In the genomic region with DNA sequence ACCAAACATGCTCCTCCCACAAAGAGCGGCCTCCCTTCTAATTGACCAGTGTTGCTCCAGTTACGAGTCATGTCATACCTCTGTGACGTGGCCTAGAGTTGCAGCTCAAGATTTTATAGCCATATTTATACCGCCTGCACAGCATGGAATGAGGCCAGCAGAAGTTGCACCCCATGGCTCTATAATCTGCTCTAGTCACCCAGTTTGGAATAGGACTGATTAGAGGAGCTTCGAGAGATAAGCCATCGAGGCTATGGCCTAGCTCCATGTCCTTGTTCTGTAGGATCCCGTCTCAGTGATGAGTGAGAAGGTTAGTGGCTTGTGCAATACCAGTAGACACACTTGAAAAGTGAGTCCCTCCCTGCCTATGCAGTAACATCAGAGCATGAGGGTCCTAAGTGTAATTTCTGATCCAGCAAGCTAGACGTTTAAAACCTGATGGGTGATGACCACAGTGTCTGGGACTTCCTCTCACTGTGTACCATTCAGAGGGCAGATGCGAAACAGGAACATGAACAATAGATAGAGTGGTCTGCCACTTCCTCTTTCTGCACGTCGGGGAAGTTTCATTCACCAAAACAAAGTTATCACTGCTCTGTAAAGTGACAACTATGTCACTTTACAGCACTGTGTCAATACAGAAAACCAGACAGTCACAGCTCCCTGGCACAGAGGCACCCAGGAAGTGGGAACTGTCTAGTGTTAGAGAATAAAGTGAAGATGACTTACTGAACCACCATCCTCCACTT, we compare ENCODE assay signal across 12 mouse cellular contexts. TPM values are rescaled to one million over a fixed set of nuclear protein-coding genes. Genes with fewer than 3 reads are reported as not detected.
DNase-seq lines count a peak whose midpoint lies in the region; ATAC-seq and TF ChIP-seq lines count a peak whose summit lies in the region.
"Had no signal": no experiment of that assay in that cellular context is flagged by ENCODE, and none has a peak within 500 bp of the region (broad histone marks: within the 10 kb centered on the region; RNA-seq: fewer than 3 reads in every experiment).

No protein-coding gene starts in this region.

- no peak for TF ChIP-seq RAD21 in MEL (IDR thresholded peaks at IDR 0.05; ENCODE audit: low read depth, low read length)

- H3K9ac ChIP-seq in MEL (ENCODE audit: control insufficient read depth, low read depth, low read length, poor library complexity, severe bottlenecking): no peak overlapping the region
- H3K9ac ChIP-seq in liver, embryonic 15.5 days: no peak overlapping the region
- H3K9ac ChIP-seq in forebrain, embryonic 13.5 days: no peak overlapping the region
- H3K9ac ChIP-seq: embryonic facial prominence, embryonic 13.5 days had no signal

- no peaks in the 10 kb centered on the region for H3K27me3 ChIP-seq in MEL (ENCODE audit: control insufficient read depth in 1 of 2, insufficient read depth in 2 of 2, low read length in 2 of 2)
- no peaks in the 10 kb centered on the region for H3K27me3 ChIP-seq in liver, embryonic 15.5 days
- no peaks in the 10 kb centered on the region for H3K27me3 ChIP-seq in forebrain, embryonic 13.5 days
- H3K27me3 ChIP-seq: embryonic facial prominence, embryonic 13.5 days had no signal

- TF ChIP-seq POLR2A in MEL (IDR thresholded peaks at IDR 0.05; ENCODE audit: control insufficient read depth in 1 of 2, insufficient read depth in 1 of 2, low read depth in 1 of 2, low read length in 2 of 2, poor library complexity in 1 of 2): no peak

- no peak overlapping the region for H3K4me3 ChIP-seq in MEL (ENCODE audit: control insufficient read depth in 1 of 2, insufficient read depth in 1 of 2, low read depth in 2 of 2, low read length in 2 of 2)
- H3K4me3 ChIP-seq in liver, embryonic 15.5 days (replicated peaks): no peak overlapping the region
- H3K4me3 ChIP-seq in forebrain, embryonic 13.5 days: no peak overlapping the region
- H3K4me3 ChIP-seq: embryonic facial prominence, embryonic 13.5 days had no signal

- H3K9me3 ChIP-seq in MEL (replicated peaks; ENCODE audit: insufficient read depth, low read length): no peaks in the 10 kb centered on the region
- H3K9me3 ChIP-seq in liver, embryonic 15.5 days (replicated peaks): no peaks in the 10 kb centered on the region
- no peaks in the 10 kb centered on the region for H3K9me3 ChIP-seq in forebrain, embryonic 13.5 days (replicated peaks)
- H3K9me3 ChIP-seq: embryonic facial prominence, embryonic 13.5 days had no signal

- peaks cover 0 to 19% of the 10 kb centered on the region in 2 experiments; a peak in 2 of 4 replicates for H3K36me3 ChIP-seq in MEL (ENCODE audit: control insufficient read depth in 1 of 2, insufficient read depth in 2 of 2, low read length in 2 of 2)
- no peaks in the 10 kb centered on the region for H3K36me3 ChIP-seq in liver, embryonic 15.5 days (replicated peaks)
- no peaks in the 10 kb centered on the region for H3K36me3 ChIP-seq in forebrain, embryonic 13.5 days (ENCODE audit: poor library complexity, severe bottlenecking)
- H3K36me3 ChIP-seq: embryonic facial prominence, embryonic 13.5 days had no signal

- peak; percentile 60 to 86 for TF ChIP-seq EP300 in MEL (IDR thresholded peaks at IDR 0.05; ENCODE audit: low read depth in 1 of 2, low read length in 2 of 2)

- whole genome bisulfite sequencing in liver, embryonic 15.5 days (ENCODE audit: insufficient replicate concordance): 17% methylated on average over 11 of the region's 11 CpGs
- WGBS in forebrain, embryonic 13.5 days: 84% methylated on average over 11 of the region's 11 CpGs

- DNase-seq in adrenal gland, postnatal 10 days: peak; percentile 7
- DNase-seq in adrenal gland, postnatal 25 days: no peak
- DNase-seq in MEL (ENCODE audit: low read depth, low spot score): peak; percentile 91
- DNase-seq in spleen, adult 18-20 months: peak; percentile 18 to 21
- no peak for DNase-seq in urinary bladder, postnatal 14 days (ENCODE audit: low spot score)
- no peak for DNase-seq in left cerebral cortex, adult 11 months (ENCODE audit: low spot score)
- DNase-seq: adrenal gland, adult 8-10 months; gastrocnemius, postnatal 25 days; layer of hippocampus, postnatal 36 days had no signal

- no peaks in the 10 kb centered on the region for H3K79me2 ChIP-seq in MEL (ENCODE audit: control insufficient read depth, insufficient read depth, low read length, poor library complexity)

- peaks cover 14 to 27% of the 10 kb centered on the region in 2 experiments for H3K4me1 ChIP-seq in MEL (ENCODE audit: control insufficient read depth in 1 of 2, insufficient read depth in 2 of 2, low read length in 2 of 2)
- peaks cover 8% of the 10 kb centered on the region for H3K4me1 ChIP-seq in liver, embryonic 15.5 days (replicated peaks)
- H3K4me1 ChIP-seq in forebrain, embryonic 13.5 days: no peaks in the 10 kb centered on the region
- H3K4me1 ChIP-seq: embryonic facial prominence, embryonic 13.5 days had no signal

- peak; percentile 37; the same call in 1 of the 2 replicates for ATAC-seq in liver, embryonic 15.5 days (ENCODE audit: insufficient read depth)
- ATAC-seq in forebrain, embryonic 13.5 days: no peak

- TF ChIP-seq CTCF in MEL (IDR thresholded peaks at IDR 0.05 in 2 of 3, conservative IDR thresholded peaks at IDR 0.05 in 1 of 3; ENCODE audit: control insufficient read depth in 1 of 3, insufficient read depth in 1 of 3, low read depth in 2 of 3, low read length in 3 of 3, poor library complexity in 1 of 3, severe bottlenecking in 1 of 3): no peak

- H3K27ac ChIP-seq in MEL (ENCODE audit: control insufficient read depth, low read depth, low read length): peak overlapping the region; percentile 59
- H3K27ac ChIP-seq in liver, embryonic 15.5 days (replicated peaks): no peak overlapping the region
- no peak overlapping the region for H3K27ac ChIP-seq in forebrain, embryonic 13.5 days
- H3K27ac ChIP-seq: embryonic facial prominence, embryonic 13.5 days had no signal

- no peak overlapping the region for H3K4me2 ChIP-seq in liver, embryonic 15.5 days
- no peak overlapping the region for H3K4me2 ChIP-seq in forebrain, embryonic 13.5 days
- H3K4me2 ChIP-seq: embryonic facial prominence, embryonic 13.5 days had no signal

TF ChIP-seq in MEL, 35 proteins besides CTCF, POLR2A, EP300 and RAD21 (continues in another document):
- TF ChIP-seq ZMIZ1 (IDR thresholded peaks at IDR 0.05; ENCODE audit: low read depth, low read length) (no peak), MEF2A (IDR thresholded peaks at IDR 0.05; ENCODE audit: extremely low read depth, insufficient replicate concordance, low read depth, low read length, poor library complexity, severe bottlenecking) (no peak), ELF1 (IDR thresholded peaks at IDR 0.05; ENCODE audit: low read depth, low read length) (peak; percentile 62), MXI1 (IDR thresholded peaks at IDR 0.05; ENCODE audit: low read depth, low read length) (peak; percentile 20; the same call in 1 of the 2 replicates), ETS1 (IDR thresholded peaks at IDR 0.05; ENCODE audit: low read depth, low read length) (peak; percentile 85), SMC3 (IDR thresholded peaks at IDR 0.05; ENCODE audit: low read depth, low read length) (no peak), MYC (IDR thresholded peaks at IDR 0.05; ENCODE audit: low read depth, low read length) (no peak), CHD1 (IDR thresholded peaks at IDR 0.05; ENCODE audit: low read depth, low read length) (no peak), ZC3H11A (IDR thresholded peaks at IDR 0.05; ENCODE audit: low read depth, low read length) (no peak), MAFK (IDR thresholded peaks at IDR 0.05; ENCODE audit: borderline replicate concordance, low read depth, low read length) (no peak), TAL1 (IDR thresholded peaks at IDR 0.05; ENCODE audit: low read length) (peak; percentile 19; the same call in 1 of the 2 replicates), E2F4 (IDR thresholded peaks at IDR 0.05; ENCODE audit: borderline replicate concordance, low read depth, low read length) (no peak), TCF12 (IDR thresholded peaks at IDR 0.05; ENCODE audit: low read depth, low read length) (peak; percentile 76), ZKSCAN1 (IDR thresholded peaks at IDR 0.05; ENCODE audit: low read depth, low read length) (no peak), KAT2A (conservative IDR thresholded peaks at IDR 0.05; ENCODE audit: low read depth, low read length) (no peak), USF2 (IDR thresholded peaks at IDR 0.05; ENCODE audit: borderline replicate concordance in 1 of 2, insufficient read depth in 1 of 2, low read depth in 1 of 2, low read length in 2 of 2) (no peak), MAX (IDR thresholded peaks at IDR 0.05; ENCODE audit: low read length) (0 out of 2 replicates have a peak, but pooled peaks have one; percentile 39), USF1 (IDR thresholded peaks at IDR 0.05; ENCODE audit: low read depth, low read length) (0 out of 2 replicates have a peak, but pooled peaks have one; percentile 5), TBP (IDR thresholded peaks at IDR 0.05; ENCODE audit: low read depth, low read length) (no peak), JUND (IDR thresholded peaks at IDR 0.05; ENCODE audit: low read depth, low read length) (no peak), RCOR1 (IDR thresholded peaks at IDR 0.05; ENCODE audit: low read depth, low read length) (peak; percentile 69), POLR2AphosphoS2 (IDR thresholded peaks at IDR 0.05; ENCODE audit: low read length) (no peak), BHLHE40 (IDR thresholded peaks at IDR 0.05; ENCODE audit: borderline replicate concordance, low read depth, low read length) (no peak), NELFE (IDR thresholded peaks at IDR 0.05; ENCODE audit: low read depth, low read length) (no peak), GABPA (IDR thresholded peaks at IDR 0.05; ENCODE audit: low read depth, low read length) (no peak)

RNA-seq across cellular contexts. Expression of gene Myo1b, which starts 18.5 kb away (rescaled TPM):
- 10 to 100 TPM; 82.6 to 87.9 TPM for total RNA-seq in adrenal gland, postnatal 10 days (2021)
- 61.8 and 69.3 TPM in 2 replicates for total RNA-seq in adrenal gland, postnatal 25 days (2021)
- total RNA-seq in MEL (2012; rRNA removed): not detected in 2 replicates
- not detected for polyA plus RNA-seq in MEL (2012; ENCODE audit: insufficient read depth in 1 of 2, insufficient read length in 2 of 2, low read depth in 1 of 2, low replicate concordance in 2 of 2, missing spikeins in 1 of 2)
- polyA plus RNA-seq in liver, embryonic 15.5 days (2015; fragmentation: Nextera tagmentation; extraction: Ambion mirVana): 8.1 and 8.2 TPM in 2 replicates
- polyA plus RNA-seq in forebrain, embryonic 13.5 days (2015; fragmentation: Nextera tagmentation; extraction: Ambion mirVana): 105 and 112 TPM in 2 replicates

RNA-seq across cellular contexts. Expression of gene Stat4, which starts 52.6 kb away (rescaled TPM):
- 1 to 10 TPM; 1.7 to 2.1 TPM for total RNA-seq in adrenal gland, postnatal 10 days (2021)
- total RNA-seq in adrenal gland, postnatal 25 days (2021): 0.12 TPM in 1 of 2 replicates, not detected in the other
- not detected in 2 replicates for total RNA-seq in MEL (2012; rRNA removed)
- not detected for polyA plus RNA-seq in MEL (2012; ENCODE audit: insufficient read depth in 1 of 2, insufficient read length in 2 of 2, low read depth in 1 of 2, low replicate concordance in 2 of 2, missing spikeins in 1 of 2)
- 1.0 and 1.2 TPM in 2 replicates for polyA plus RNA-seq in liver, embryonic 15.5 days (2015; fragmentation: Nextera tagmentation; extraction: Ambion mirVana)
- 2.9 and 4.6 TPM in 2 replicates for polyA plus RNA-seq in forebrain, embryonic 13.5 days (2015; fragmentation: Nextera tagmentation; extraction: Ambion mirVana)
- total RNA-seq: gastrocnemius, postnatal 25 days had no signal

Comparison
In these comparisons a context has a peak if more than half of its experiments do, and no peak if none do; other contexts are left out.
1. DNase-seq: peak in adrenal gland, postnatal 10 days (single experiment), MEL (single experiment) and spleen, adult 18-20 months (2 of 2); none in adrenal gland, postnatal 25 days (single experiment), urinary bladder, postnatal 14 days (single experiment) and left cerebral cortex, adult 11 months (single experiment).
2. RNA of gene Myo1b, which starts 18.5 kb away (total RNA-seq): 82.6 to 87.9 TPM in adrenal gland, postnatal 10 days and 61.8 to 69.3 TPM in adrenal gland, postnatal 25 days; not detected in MEL; every median in the first group is over 10 times any median in the second.